Mouse (Mus musculus): ENCODE results near the gene Eif1. TPM values are rescaled to one million over a fixed set of nuclear protein-coding genes. Genes with fewer than 3 reads are reported as not detected.

Gene Eif1
- 260 and 396 TPM in 2 replicates for polyA plus RNA-seq (2012; rRNA removed)

DNA sequence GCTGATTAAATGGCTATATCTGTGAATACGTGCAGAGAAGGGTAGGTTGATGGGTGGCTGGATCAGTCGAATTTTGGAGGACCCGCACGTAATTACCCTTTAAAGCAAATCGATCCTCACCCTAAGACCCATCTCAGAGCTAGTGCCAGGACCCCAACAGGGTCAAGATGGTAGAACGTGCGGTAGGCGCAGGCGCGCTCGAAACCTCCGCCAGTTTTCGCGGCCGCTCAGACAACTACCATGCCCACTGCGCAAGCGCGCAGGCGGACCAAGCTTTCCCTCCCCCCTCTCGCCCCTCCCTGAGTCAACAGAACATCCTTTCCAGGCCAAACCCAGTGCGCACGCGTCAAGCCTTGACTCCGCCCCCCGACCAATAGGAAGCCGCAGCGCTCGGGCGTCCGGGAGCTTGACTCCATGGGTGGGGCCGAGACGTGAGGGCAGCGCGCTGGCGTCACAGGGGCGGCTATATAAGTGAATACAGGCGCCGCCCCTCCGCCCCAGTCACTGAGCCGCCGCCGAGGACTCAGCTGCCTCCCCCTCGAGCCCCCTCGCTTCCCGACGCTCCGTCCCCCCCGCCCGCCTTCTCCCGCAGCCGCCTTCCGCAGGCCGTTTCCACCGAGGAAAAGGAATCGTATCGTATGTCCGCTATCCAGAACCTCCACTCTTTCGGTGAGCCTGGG is at the start of gene Eif1:
Eif1 (plus strand) TSS at position 394 of the 680 bp plus-strand sequence.
- Histone ChIP-seq H3K4me3 (ENCODE audit: control insufficient read depth, low read depth, low read length) (peak within 1 kb of the TSS; percentile 90), H3K27me3 (ENCODE audit: control insufficient read depth, insufficient read depth, low read length) (no peaks in the 10 kb centered on the region), H3K36me3 (ENCODE audit: control insufficient read depth, insufficient read depth, low read length) (no peaks in the 10 kb centered on the region), H3K27ac (ENCODE audit: control insufficient read depth, insufficient read depth, low read depth, low read length) (peak within 1 kb of the TSS; percentile 78), H3K4me1 (ENCODE audit: control insufficient read depth, insufficient read depth, low read length) (peaks cover 4% of the 10 kb centered on the region)
- no peak for TF ChIP-seq CTCF (IDR thresholded peaks at IDR 0.05; ENCODE audit: control insufficient read depth, insufficient read depth, insufficient replicate concordance, low read depth, low read length)
- TF ChIP-seq POLR2A (IDR thresholded peaks at IDR 0.05; ENCODE audit: control insufficient read depth, low read depth, low read length) = peak; percentile 78

DNA sequence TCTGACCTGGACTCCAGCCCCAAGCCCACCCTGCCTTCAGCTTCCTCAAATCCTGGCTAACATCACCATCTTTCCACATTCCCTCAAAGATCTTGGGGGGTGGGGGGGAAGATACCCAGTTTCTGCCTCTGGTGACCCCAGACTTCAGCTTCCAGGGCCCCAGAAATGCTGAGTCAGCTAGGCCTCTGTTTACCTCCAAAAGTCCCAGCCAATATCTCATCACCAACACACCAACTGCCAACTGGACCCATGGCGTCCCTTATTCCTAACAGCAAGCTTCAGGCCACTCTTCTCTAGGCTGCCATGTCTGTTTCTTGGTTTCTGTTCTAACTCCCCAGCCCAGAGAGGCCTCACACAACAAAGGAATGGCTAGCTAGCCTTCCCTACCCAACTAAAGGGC is 47.8 kb upstream of the Eif1 start:
- TF ChIP-seq POLR2A (IDR thresholded peaks at IDR 0.05; ENCODE audit: control insufficient read depth, low read depth, low read length) = no peak
- TF ChIP-seq CTCF (IDR thresholded peaks at IDR 0.05; ENCODE audit: control insufficient read depth, insufficient read depth, insufficient replicate concordance, low read depth, low read length) = no peak
- H3K27me3 ChIP-seq (ENCODE audit: control insufficient read depth, insufficient read depth, low read length) = no peaks in the 10 kb centered on the region
- no peaks in the 10 kb centered on the region for H3K36me3 ChIP-seq (ENCODE audit: control insufficient read depth, insufficient read depth, low read length)

DNA sequence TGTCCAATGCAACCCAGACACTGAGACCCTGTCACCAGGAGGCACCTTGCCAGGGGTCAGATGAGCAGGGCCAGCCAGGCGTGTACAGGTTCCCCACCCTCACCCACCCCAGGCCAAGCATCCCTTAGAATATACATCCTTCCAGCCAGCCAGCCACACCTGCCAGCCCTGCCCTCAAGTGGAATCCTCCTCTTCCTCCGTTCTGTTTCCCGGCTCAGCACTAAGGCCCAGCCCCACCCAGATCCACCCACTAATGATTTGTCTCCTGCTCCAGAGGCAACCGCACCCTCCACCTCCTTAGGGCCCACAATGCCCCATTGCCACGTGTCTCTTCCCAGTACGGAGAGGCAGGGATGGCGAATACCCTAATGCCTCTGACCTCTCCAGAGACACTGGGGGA is 45.0 kb upstream of the Eif1 start:
- Histone ChIP-seq H3K27ac (ENCODE audit: control insufficient read depth, insufficient read depth, low read depth, low read length) (no peak overlapping the region), H3K4me1 (ENCODE audit: control insufficient read depth, insufficient read depth, low read length) (no peaks in the 10 kb centered on the region), H3K27me3 (ENCODE audit: control insufficient read depth, insufficient read depth, low read length) (no peaks in the 10 kb centered on the region)

More for the DNA sequence above, 47.8 kb upstream of the Eif1 start:
- H3K4me1 ChIP-seq (ENCODE audit: control insufficient read depth, insufficient read depth, low read length) = no peaks in the 10 kb centered on the region
- no peak overlapping the region for H3K4me3 ChIP-seq (ENCODE audit: control insufficient read depth, low read depth, low read length)
- H3K27ac ChIP-seq (ENCODE audit: control insufficient read depth, insufficient read depth, low read depth, low read length) = no peak overlapping the region

DNA sequence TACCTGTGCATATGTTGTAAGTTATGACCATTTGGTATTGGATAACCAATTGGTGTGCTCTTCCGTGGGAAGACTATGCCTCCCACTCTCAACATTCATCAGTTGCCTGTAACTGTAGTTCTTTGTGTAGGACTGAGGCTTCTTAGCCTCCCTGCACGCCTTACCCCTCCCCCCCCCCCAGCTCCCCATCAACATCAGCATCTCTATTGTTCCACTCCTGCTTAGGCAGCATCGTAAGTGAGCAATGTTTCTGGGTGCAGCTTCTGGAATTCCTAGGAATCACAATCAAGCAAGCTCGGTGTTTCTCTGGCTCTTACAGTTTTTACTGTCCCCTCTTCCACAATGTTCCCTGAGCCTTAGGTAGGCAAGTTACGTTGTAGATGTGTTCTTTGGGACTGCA is 44.2 kb upstream of the Eif1 start:
- Histone ChIP-seq H3K36me3 (ENCODE audit: control insufficient read depth, insufficient read depth, low read length) (no peaks in the 10 kb centered on the region), H3K4me1 (ENCODE audit: control insufficient read depth, insufficient read depth, low read length) (no peaks in the 10 kb centered on the region), H3K27me3 (ENCODE audit: control insufficient read depth, insufficient read depth, low read length) (no peaks in the 10 kb centered on the region), H3K4me3 (ENCODE audit: control insufficient read depth, low read depth, low read length) (no peak overlapping the region), H3K27ac (ENCODE audit: control insufficient read depth, insufficient read depth, low read depth, low read length) (no peak overlapping the region)
- TF ChIP-seq POLR2A (IDR thresholded peaks at IDR 0.05; ENCODE audit: control insufficient read depth, low read depth, low read length) = no peak
- TF ChIP-seq CTCF (IDR thresholded peaks at IDR 0.05; ENCODE audit: control insufficient read depth, insufficient read depth, insufficient replicate concordance, low read depth, low read length) = no peak

More for the DNA sequence above, 45.0 kb upstream of the Eif1 start:
- Histone ChIP-seq H3K36me3 (ENCODE audit: control insufficient read depth, insufficient read depth, low read length) (no peaks in the 10 kb centered on the region), H3K4me3 (ENCODE audit: control insufficient read depth, low read depth, low read length) (no peak overlapping the region)
- TF ChIP-seq CTCF (IDR thresholded peaks at IDR 0.05; ENCODE audit: control insufficient read depth, insufficient read depth, insufficient replicate concordance, low read depth, low read length) (no peak), POLR2A (IDR thresholded peaks at IDR 0.05; ENCODE audit: control insufficient read depth, low read depth, low read length) (no peak)

DNA sequence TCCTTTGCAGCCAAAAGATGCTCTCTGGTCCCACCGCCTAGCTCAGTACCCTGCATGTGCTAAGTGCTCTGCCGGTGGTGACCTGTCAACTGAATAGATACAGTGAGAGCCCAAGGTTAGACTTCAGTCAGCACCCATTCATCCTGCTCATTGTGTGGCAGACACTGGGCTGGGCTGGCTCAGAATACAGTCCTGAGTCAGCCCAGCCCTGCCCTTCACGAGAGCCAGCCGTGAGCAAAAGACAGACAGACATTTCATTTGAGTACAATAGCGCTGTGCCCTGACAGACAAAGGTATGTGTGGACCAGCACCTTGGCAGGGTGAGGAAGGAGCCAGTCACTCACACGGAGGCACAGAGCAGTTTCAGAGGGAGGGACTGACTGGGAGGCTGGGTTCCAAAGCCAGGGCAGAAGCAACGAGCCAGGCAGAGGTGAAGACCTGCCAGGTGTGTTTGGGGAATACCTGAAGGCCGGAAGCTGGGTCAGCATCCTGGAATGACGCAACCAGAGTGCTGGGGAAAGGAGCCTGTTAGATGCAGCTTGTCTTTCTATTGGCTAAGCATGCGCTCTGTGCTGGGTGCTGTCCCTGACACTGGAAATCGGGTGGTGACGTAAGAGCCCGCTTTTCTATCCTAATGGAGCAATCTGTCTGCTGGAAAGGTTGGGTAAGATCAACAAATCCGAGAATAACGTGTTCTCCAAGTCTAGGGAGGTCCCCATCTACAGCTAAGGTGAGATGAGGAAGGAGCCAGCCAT is 41.8 kb upstream of the Eif1 start:
- no peaks in the 10 kb centered on the region for H3K4me1 ChIP-seq (ENCODE audit: control insufficient read depth, insufficient read depth, low read length)
- no peak overlapping the region for H3K27ac ChIP-seq (ENCODE audit: control insufficient read depth, insufficient read depth, low read depth, low read length)
- no peaks in the 10 kb centered on the region for H3K27me3 ChIP-seq (ENCODE audit: control insufficient read depth, insufficient read depth, low read length)
- no peaks in the 10 kb centered on the region for H3K36me3 ChIP-seq (ENCODE audit: control insufficient read depth, insufficient read depth, low read length)
- H3K4me3 ChIP-seq (ENCODE audit: control insufficient read depth, low read depth, low read length) = no peak overlapping the region
- TF ChIP-seq POLR2A (IDR thresholded peaks at IDR 0.05; ENCODE audit: control insufficient read depth, low read depth, low read length) = no peak
- no peak for TF ChIP-seq CTCF (IDR thresholded peaks at IDR 0.05; ENCODE audit: control insufficient read depth, insufficient read depth, insufficient replicate concordance, low read depth, low read length)

DNA sequence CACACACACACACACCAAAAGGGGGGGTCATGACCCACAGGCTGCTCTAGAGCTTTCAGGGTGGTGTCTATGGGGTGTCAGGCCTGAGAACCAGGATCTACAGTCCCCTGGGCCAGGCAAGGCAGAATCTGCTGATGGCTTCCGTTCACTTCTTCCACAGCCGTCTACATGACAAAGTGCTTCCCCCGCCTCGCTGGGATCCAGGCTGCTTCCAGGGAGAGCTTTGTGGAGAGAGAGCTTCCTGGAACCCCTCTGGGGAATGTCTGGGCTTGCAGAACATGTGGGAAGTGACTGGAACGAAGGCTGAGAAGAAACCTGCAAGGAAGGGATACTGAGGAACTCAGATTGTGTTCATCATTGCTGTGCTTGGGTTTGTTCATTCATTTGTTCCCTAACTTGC is 40.9 kb upstream of the Eif1 start:
- TF ChIP-seq POLR2A (IDR thresholded peaks at IDR 0.05; ENCODE audit: control insufficient read depth, low read depth, low read length) = no peak
- TF ChIP-seq CTCF (IDR thresholded peaks at IDR 0.05; ENCODE audit: control insufficient read depth, insufficient read depth, insufficient replicate concordance, low read depth, low read length) = no peak
- no peaks in the 10 kb centered on the region for H3K27me3 ChIP-seq (ENCODE audit: control insufficient read depth, insufficient read depth, low read length)
- no peak overlapping the region for H3K4me3 ChIP-seq (ENCODE audit: control insufficient read depth, low read depth, low read length)
- no peaks in the 10 kb centered on the region for H3K4me1 ChIP-seq (ENCODE audit: control insufficient read depth, insufficient read depth, low read length)
- H3K36me3 ChIP-seq (ENCODE audit: control insufficient read depth, insufficient read depth, low read length) = no peaks in the 10 kb centered on the region
- H3K27ac ChIP-seq (ENCODE audit: control insufficient read depth, insufficient read depth, low read depth, low read length) = no peak overlapping the region

Measured in testis, adult 2 months (tissue).